Mouse (Mus musculus) heart, embryonic 15.5 days (tissue): ENCODE results near the gene Epn2. TPM values are rescaled to one million over a fixed set of nuclear protein-coding genes. Genes with fewer than 3 reads are reported as not detected.

ENCODE experiments used
- ATAC-seq: fragments of 200-750 bp; cut with Nextera tagmentation; replicated peaks from 2 replicates; pipeline ENCODE4 v1.8.0; 2017; ENCODE audit warnings: low read depth, moderate TSS enrichment; ENCODE audit not compliant: insufficient number of reproducible peaks, insufficient read depth, low FRiP score
- H3K27ac ChIP-seq: fragments of 300-500 bp; sonication (generic); 2 replicates; pipeline ENCODE4 v1.5.1; 2015; ENCODE audit warnings: mild to moderate bottlenecking, inconsistent platforms
- H3K27me3 ChIP-seq: fragments of 300-500 bp; sonication (generic); 2 replicates; pipeline ENCODE4 v1.6.1; 2015; ENCODE audit warnings: inconsistent platforms
- H3K36me3 ChIP-seq: fragments of 300-500 bp; sonication (generic); 2 replicates; pipeline ENCODE4 v1.6.1; 2015; ENCODE audit warnings: mild to moderate bottlenecking, inconsistent platforms
- H3K4me1 ChIP-seq: fragments of 300-500 bp; sonication (generic); replicated peaks from 2 replicates; pipeline ENCODE4 v1.6.1; 2015; ENCODE audit warnings: inconsistent platforms
- H3K4me2 ChIP-seq: fragments of 300-500 bp; sonication (generic); 2 replicates; pipeline ENCODE4 v1.6.1; 2015; ENCODE audit warnings: inconsistent platforms, mild to moderate bottlenecking, moderate library complexity
- H3K4me3 ChIP-seq: fragments of 300-500 bp; sonication (generic); 2 replicates; pipeline ENCODE4 v1.5.1; 2015; ENCODE audit warnings: mild to moderate bottlenecking, inconsistent platforms
- H3K9ac ChIP-seq: fragments of 300-500 bp; sonication (generic); 2 replicates; pipeline ENCODE4 v1.6.1; 2015; ENCODE audit warnings: mild to moderate bottlenecking, inconsistent platforms
- H3K9me3 ChIP-seq: fragments of 300-500 bp; sonication (generic); replicated peaks from 2 replicates; pipeline ENCODE4 v1.6.1; 2016; ENCODE audit warnings: inconsistent platforms
- WGBS: fragments of 180-500 bp; shearing (Covaris S2); methylation state at CpG from one replicate; pipeline ENCODE4 v1.1.7; 2015; ENCODE audit warnings: mixed read lengths; 5-methylcytosine and 5-hydroxymethylcytosine counted together
- polyA plus RNA-seq: library from polyadenylated mRNA; unstranded; fragments of >200 nt; fragmentation: Nextera tagmentation; extraction: Ambion mirVana; gene quantifications from 2 replicates; pipeline ENCODE4 v1.2.1, GENCODE M21; 2015

Epn2 gene
- polyA plus RNA-seq, 1 experiment from 2014 or later = 20.2 TPM

DNA sequence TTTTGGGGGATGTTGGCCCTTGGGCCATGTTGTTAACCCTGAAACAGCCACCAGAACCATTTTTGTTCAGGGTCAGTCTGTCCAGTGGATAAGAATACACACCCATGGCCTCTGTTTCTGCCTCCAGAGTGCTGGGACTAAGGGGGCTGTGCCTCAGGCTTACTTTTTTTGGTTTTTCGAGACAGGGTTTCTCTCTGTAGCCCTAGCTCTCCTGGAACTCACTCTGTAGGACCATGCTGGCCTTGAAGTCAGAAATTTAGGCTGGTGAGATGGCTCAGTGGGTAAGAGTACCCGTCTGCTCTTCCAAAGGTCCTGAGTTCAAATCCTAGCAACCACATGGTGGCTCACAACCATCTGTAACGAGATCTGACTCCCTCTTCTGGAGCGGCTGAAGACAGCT is 100.7 kb downstream of the Epn2 start:
- Histone ChIP-seq H3K36me3 (no peaks in the 10 kb centered on the region), H3K4me1 (no peaks in the 10 kb centered on the region; the same call in 1 of the 2 replicates), H3K27me3 (no peaks in the 10 kb centered on the region; the same call in 1 of the 2 replicates), H3K9ac (no peak overlapping the region), H3K4me2 (no peak overlapping the region), H3K9me3 (no peaks in the 10 kb centered on the region), H3K27ac (no peak overlapping the region), H3K4me3 (no peak overlapping the region)
- no peak for ATAC-seq
- 83% methylated on average over 4 of the region's 4 CpGs for WGBS

DNA sequence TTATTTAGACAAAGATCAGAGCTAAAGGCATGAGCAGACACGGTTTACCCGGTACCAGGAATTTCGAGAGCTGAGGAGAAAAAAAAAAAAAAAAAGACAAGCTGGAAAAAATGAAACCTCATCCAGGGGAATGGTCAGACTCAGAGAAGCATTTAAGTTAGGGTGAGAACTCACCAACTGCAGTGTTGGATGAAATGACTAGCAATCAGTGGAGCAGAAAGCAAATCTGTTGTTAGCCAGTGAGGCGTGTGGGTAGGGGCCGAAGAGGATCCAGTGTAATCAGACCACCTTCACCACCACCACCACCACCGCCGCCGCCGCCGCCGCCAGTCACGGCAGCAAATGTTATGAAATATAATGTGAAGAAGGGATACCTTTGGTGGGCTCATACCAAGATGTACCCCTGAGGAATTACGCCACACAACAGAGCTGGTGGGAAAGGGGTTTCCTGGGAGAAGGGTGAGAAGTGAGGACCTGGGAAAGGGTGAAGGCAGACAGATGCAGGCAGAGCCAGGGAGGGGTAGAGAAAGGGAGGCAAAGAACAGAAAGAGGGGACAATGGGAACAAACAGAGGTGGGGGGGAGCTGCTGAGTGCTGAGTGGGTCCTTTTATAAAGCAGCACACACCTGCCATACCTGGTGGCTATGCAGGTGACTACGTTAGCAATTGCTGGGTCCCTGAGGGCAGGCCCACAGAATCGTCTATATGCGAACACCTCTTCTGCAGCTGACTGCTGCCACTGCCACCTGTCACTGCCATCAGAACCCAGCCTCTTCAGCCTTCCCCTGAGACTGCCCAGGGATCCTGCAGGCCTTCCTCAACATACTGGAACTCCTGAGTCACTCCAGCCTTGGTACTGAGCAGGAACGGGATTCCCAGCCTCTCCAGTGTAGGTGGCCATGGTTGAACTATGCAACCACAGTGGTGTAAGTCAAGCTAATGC is 101.7 kb downstream of the Epn2 start:
- Histone ChIP-seq H3K36me3 (no peaks in the 10 kb centered on the region), H3K4me1 (no peaks in the 10 kb centered on the region; the same call in 1 of the 2 replicates), H3K4me3 (no peak overlapping the region), H3K27ac (no peak overlapping the region), H3K9ac (no peak overlapping the region), H3K9me3 (no peaks in the 10 kb centered on the region), H3K4me2 (no peak overlapping the region), H3K27me3 (no peaks in the 10 kb centered on the region; the same call in 1 of the 2 replicates)
- no peak for ATAC-seq
- WGBS = 69% methylated on average over 17 of the region's 17 CpGs

DNA sequence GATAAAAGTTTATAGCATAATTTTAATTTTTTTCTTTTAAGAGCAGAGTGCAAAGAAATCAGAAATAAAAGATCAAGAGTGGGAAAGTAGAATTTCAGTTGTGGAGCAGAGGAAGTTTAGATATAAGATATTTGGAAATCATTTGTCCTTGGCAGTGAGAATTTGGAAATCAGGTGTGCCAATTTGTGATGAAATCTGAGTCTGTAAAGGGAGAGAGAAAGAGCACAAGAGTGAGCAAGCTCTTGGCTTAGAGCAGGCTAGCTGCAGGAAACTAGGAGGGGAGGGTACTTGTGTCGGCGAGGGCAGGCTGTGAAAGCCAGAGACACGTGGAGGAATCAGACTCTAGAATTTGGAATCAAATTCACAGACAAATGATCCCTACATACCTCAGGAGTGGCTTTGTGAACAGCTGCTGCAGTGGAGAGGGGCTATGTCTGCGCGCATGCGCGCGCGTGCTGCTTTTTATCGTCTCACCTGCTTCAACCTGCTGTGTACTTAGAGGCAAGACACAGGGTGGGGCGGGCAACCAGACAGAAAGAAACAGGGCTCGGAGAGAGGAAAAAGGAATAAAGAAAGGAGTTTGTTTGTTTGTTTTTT is 102.6 kb downstream of the Epn2 start:
- H3K4me3 ChIP-seq = no peak overlapping the region
- H3K36me3 ChIP-seq = no peaks in the 10 kb centered on the region
- 60% methylated on average over 12 of the region's 12 CpGs for WGBS

DNA sequence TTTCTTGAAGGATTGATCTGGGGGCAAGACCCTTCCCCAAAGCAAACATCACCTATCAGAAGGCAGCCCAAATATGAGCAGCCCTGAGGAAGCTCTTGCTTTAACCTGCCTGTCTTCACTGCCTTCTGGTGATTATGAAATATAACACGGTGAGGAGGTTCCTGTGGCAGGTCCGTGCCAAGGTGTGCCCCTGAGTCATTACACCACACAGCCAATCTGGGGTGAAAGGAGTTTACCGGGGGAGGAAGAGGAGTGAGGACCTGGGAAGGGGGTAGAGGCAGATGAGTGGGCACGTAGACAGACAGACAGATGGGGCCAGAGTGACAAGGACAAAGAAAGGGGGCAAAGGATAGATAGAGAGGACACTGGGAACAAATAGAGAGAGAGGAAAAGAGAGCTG is 105.9 kb downstream of the Epn2 start:
- no peaks in the 10 kb centered on the region; the same call in 1 of the 2 replicates for H3K27me3 ChIP-seq
- H3K27ac ChIP-seq = no peak overlapping the region
- H3K9me3 ChIP-seq = no peaks in the 10 kb centered on the region
- no peak overlapping the region for H3K4me2 ChIP-seq
- no peaks in the 10 kb centered on the region for H3K4me1 ChIP-seq
- WGBS = 62% methylated on average over 4 of the region's 4 CpGs
- H3K9ac ChIP-seq = no peak overlapping the region
- no peak overlapping the region for H3K4me3 ChIP-seq
- H3K36me3 ChIP-seq = no peaks in the 10 kb centered on the region
- no peak for ATAC-seq

More for the DNA sequence above, 102.6 kb downstream of the Epn2 start:
- Histone ChIP-seq H3K9ac (no peak overlapping the region), H3K4me1 (no peaks in the 10 kb centered on the region; the same call in 1 of the 2 replicates), H3K4me2 (0 out of 2 replicates have a peak overlapping the region, but pooled peaks have one; percentile 0), H3K27ac (no peak overlapping the region), H3K9me3 (no peaks in the 10 kb centered on the region), H3K27me3 (no peaks in the 10 kb centered on the region; the same call in 1 of the 2 replicates)
- ATAC-seq = no peak

DNA sequence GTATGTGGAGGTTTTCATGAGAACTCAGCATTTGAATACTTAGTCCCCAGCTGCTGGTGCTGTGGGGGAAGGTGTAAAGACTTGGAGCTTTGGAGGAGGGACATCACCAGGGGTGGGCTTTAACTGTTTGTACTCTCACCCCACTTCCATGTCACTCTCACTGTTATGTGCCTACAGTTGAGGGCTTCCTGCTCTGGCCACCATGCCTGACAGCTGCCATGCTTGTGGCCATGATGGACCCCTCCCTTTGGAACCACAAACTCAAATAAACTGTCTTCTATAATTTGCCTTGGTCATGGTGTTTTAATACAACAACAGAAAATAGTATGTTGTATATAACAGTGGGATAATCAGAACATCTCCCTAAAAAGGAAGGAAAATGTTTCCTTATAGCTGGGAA is 108.6 kb downstream of the Epn2 start:
- Histone ChIP-seq H3K4me1 (no peaks in the 10 kb centered on the region), H3K4me2 (no peak overlapping the region), H3K4me3 (no peak overlapping the region), H3K27me3 (no peaks in the 10 kb centered on the region), H3K9ac (no peak overlapping the region), H3K27ac (no peak overlapping the region), H3K36me3 (no peaks in the 10 kb centered on the region), H3K9me3 (no peaks in the 10 kb centered on the region)
- ATAC-seq = no peak

DNA sequence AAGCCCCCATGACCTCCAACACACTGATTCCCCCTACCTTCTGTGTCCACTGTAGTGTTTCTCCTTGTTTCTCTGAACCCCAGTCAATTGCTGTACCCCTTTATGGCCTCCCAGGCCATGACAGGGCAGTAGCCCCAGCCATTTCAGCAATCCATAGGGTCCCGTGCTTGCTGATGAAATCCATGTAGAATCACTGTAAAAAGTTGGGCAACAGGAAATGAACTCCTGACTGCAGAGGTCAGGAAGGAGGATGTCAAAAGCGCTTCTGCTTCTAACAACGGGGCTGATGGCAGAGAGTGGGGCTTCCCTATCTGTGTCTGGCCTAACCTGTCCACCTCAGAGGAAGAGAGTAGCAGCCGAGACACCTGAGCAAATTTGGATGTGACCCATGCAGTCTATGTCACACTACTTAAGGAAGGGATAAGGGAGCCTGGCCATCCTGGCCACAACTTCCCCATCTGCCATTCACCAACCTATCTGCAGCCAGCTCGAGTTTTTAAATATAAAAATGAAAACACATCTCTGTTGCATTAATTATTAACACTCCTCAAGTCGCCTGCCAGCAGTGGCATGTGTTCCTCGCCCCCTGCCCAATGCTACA is 110.1 kb downstream of the Epn2 start:
- no peaks in the 10 kb centered on the region for H3K9me3 ChIP-seq
- H3K4me3 ChIP-seq = no peak overlapping the region
- H3K27ac ChIP-seq = no peak overlapping the region
- no peak overlapping the region for H3K4me2 ChIP-seq
- H3K9ac ChIP-seq = no peak overlapping the region
- no peaks in the 10 kb centered on the region for H3K4me1 ChIP-seq
- WGBS = 56% methylated on average over 7 of the region's 7 CpGs
- H3K27me3 ChIP-seq = no peaks in the 10 kb centered on the region
- no peaks in the 10 kb centered on the region for H3K36me3 ChIP-seq
- ATAC-seq = no peak

DNA sequence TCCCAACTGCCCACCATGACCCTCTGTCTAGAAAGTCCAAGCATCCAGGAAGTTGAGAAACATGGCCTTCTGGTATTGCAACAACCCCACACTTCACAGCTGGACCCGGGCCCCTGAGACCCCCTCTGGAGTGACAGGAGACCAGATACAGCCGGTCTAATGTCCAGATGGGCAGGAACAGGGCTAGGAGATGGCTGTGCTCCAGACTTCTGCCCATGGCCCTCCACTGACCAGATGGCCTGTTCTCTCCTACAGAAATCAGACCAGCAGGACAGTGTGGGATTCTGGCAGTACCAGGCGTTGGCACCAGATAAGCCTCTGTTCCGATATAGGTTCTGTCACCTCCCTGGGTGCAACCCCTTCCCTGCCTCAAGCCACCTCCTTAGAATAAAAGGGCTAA is 111.0 kb downstream of the Epn2 start:
- 74% methylated on average over 4 of the region's 4 CpGs for WGBS
- Histone ChIP-seq H3K9me3 (no peaks in the 10 kb centered on the region), H3K4me1 (no peaks in the 10 kb centered on the region), H3K27me3 (no peaks in the 10 kb centered on the region), H3K4me3 (no peak overlapping the region), H3K36me3 (no peaks in the 10 kb centered on the region), H3K9ac (no peak overlapping the region), H3K4me2 (no peak overlapping the region), H3K27ac (no peak overlapping the region)
- 0 out of 2 replicates have a peak, but pooled peaks have one; percentile 14 for ATAC-seq

Other genes with a start within 250 kb of the Epn2 start
- 0.10 and 0.19 TPM in 2 replicates for gene Slc47a2, start 236.8 kb downstream of the Epn2 start, polyA plus RNA-seq
- gene Slc47a1, start 201.3 kb downstream of the Epn2 start, polyA plus RNA-seq = 20.6 and 21.5 TPM in 2 replicates
- gene Rnf112, start 125.6 kb downstream of the Epn2 start, polyA plus RNA-seq = 0.35 and 0.42 TPM in 2 replicates
- gene Mfap4, start 94.3 kb downstream of the Epn2 start, polyA plus RNA-seq = 160 and 252 TPM in 2 replicates
- gene Mapk7, start 85.3 kb downstream of the Epn2 start, polyA plus RNA-seq = 23.0 and 33.4 TPM in 2 replicates
- gene B9d1, start 74.5 kb downstream of the Epn2 start, polyA plus RNA-seq = 11.1 and 15.8 TPM in 2 replicates
- 9.3 and 13.5 TPM in 2 replicates for gene Grap, start 73.6 kb upstream of the Epn2 start, polyA plus RNA-seq
- 0.68 and 1.4 TPM in 2 replicates for gene Fam83g, start 104.4 kb upstream of the Epn2 start, polyA plus RNA-seq
- gene Slc5a10, start 141.1 kb upstream of the Epn2 start, polyA plus RNA-seq = 0.08 TPM in 1 of 2 replicates, not detected in the other
- gene Prpsap2, start 182.4 kb upstream of the Epn2 start, polyA plus RNA-seq = 14.2 and 15.8 TPM in 2 replicates